Mouse (Mus musculus): Measurements from ENCODE around the gene Il24. TPM values are rescaled to one million over a fixed set of nuclear protein-coding genes. Genes with fewer than 3 reads are reported as not detected.

Gene Il24
- total RNA-seq (2017), result not detected in 3 replicates

DNA sequence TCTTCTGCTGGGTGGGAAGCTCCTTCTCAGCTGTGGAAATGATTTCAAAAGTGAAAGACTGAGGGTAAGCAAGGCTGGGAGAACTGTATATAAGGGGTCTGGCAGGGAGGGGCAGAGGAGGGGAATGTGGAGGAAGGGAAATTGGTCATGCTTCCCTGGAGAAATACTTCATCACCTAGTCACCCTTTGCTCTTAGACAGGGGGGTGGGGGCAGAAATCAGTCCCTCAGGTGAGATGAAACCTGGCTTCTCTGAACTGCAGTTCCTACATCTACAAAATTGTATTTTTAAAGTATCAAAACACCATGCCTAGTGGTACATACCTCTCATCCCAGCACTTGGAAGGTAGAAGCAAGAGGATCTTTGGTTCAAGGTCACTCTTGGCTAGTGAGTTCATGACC, at the start of gene Il24:
Gene Il24 (minus strand): TSS at position 101 of the 400 bp plus-strand sequence.
- ATAC-seq (replicated peaks; ENCODE audit: insufficient number of reproducible peaks, low FRiP score, low TSS enrichment, poor library complexity, severe bottlenecking), result no peak

DNA sequence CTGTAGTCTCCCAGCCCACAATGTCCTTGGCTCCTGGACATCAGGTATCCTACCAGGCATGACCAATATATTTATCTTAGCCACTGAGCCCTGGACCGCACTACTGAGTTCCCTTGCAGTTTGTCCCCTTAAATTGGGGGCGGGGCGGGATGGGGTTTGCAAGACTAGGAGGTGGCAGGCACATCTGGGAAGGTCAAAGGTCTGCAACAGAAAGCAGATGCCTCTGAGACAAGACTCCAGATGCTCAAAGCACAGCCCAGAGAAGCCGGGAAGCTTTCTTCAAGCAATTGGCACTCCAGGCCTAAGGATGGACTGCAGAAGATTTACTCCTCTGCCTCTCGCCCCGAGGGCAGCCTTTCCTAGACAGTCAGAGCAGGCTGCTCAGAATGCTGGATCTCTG, 49.1 kb upstream of the Il24 start:
- ATAC-seq (replicated peaks; ENCODE audit: insufficient number of reproducible peaks, low FRiP score, low TSS enrichment, poor library complexity, severe bottlenecking), result no peak

DNA sequence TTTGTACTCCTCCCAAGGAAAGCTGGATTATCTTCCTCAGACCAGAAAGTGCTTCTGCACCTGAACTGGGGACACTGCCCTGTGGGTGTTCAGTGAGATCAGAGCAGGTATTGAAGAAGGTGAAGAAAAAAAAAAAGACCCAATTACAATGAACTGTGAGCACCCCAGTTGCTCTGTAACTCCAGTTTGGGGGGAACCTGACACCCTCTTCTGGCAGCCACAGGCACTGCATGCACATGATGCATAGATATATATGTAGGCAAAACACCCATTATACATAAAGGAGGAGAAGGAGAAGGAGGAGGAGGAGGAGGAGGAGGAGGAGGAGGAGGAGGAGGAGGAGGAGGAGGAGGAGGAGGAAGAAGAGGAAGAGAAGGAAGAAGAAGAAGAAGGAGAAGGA, 39.2 kb upstream of the Il24 start:
- no peak for ATAC-seq (replicated peaks; ENCODE audit: insufficient number of reproducible peaks, low FRiP score, low TSS enrichment, poor library complexity, severe bottlenecking)

DNA sequence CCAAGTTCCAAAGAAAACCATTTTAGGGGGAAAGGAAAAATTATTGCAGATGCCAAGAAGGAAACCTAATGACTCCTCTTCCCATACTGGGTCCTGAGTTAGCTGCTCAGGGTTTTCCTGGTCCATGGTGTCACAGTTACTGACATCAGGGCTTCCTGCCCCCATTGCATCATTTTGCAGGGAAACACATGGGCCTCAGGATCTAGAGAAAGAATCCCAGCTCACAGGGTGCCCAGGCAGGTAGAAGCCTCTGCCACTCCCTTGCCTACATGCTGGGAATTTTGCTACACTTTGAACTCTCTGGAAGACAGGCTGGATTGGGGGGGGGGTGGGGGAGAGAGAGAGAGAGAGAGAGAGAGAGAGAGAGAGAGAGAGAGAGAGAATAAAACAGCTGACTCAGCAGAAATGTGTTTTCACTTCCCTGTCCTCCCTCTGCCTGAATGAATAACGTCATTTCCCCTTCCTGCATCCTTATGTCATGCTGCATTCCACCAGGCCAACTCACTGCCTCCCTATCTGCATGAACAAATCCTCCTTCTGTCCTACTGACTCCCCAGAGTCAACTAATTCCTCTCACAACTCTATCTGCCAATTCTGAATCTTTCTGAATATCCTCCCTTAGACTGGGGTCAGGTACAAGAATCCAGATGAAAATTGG, 31.2 kb upstream of the Il24 start:
- no peak for ATAC-seq (replicated peaks; ENCODE audit: insufficient number of reproducible peaks, low FRiP score, low TSS enrichment, poor library complexity, severe bottlenecking)

DNA sequence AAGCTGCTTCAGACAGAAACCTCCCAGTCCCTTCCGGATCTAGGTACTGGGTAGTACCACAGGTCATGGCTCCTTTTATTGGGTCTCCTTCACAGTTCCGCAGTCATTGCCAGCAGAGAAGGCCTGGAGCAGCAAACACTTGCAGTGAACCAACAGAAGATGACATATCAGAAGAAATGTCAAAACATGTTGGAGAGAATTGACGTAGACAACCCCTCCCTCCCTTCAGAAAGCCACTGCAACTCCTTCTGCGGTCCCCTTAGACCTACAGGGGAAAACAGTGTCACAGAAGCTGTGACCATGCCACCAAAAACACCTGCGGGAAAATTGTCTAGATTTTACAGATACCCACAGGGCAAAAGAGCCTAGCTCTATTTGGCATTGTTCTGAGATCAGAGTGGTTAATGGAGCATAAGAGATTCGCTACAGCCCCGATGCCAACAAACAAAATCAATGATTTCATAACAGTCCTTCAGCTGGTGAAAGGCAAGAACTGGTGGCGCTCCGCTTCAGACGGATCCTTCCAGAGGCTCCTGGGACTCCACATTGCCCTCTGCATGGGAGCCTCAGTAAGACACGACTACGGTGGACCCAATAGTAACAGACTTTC, 24.3 kb upstream of the Il24 start, which contains the start of gene Il20:
Gene Il20 (minus strand): TSS at position 51 of the 610 bp plus-strand sequence.
- ATAC-seq (replicated peaks; ENCODE audit: insufficient number of reproducible peaks, low FRiP score, low TSS enrichment, poor library complexity, severe bottlenecking), result no peak

DNA sequence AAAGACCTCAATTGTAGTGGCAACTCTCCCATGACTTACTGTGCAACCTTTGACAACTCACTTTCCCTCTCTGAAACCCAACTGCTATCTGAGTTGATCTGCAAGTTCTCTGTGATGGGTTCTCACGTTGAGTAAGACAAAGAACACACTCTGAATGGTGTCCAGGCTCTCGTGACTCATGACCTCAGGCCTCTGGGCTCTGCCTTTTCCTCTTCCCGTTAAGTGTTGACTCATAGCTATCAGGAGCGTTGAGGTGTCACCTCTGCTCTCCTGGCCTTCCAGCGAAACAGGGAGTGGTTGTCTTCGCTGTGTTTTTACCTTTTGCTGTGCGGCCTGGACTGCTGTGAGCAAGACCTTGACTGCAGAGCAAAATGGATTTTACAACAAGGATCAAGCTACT, 15.3 kb upstream of the Il24 start:
- no peak for ATAC-seq (replicated peaks; ENCODE audit: insufficient number of reproducible peaks, low FRiP score, low TSS enrichment, poor library complexity, severe bottlenecking)

DNA sequence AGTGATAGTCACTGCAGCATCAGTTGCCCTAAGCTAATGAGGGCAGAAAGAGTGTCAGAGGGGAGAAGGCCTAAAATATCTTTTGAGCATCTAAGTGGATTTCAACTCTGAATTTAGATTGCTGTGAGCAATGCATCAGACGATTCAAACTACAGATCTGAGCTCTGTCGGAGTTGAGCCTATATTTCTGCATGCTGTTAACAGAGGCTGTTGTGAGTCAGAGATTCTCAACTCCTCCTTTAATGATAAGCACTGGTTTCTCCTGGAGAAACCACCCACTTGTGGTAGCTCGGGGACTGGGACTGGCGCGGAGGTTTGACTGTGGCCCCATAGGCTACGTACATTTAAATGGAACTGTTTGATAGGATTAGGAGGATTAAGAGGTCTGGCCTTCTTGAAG, 7.2 kb upstream of the Il24 start:
- no peak for ATAC-seq (replicated peaks; ENCODE audit: insufficient number of reproducible peaks, low FRiP score, low TSS enrichment, poor library complexity, severe bottlenecking)

DNA sequence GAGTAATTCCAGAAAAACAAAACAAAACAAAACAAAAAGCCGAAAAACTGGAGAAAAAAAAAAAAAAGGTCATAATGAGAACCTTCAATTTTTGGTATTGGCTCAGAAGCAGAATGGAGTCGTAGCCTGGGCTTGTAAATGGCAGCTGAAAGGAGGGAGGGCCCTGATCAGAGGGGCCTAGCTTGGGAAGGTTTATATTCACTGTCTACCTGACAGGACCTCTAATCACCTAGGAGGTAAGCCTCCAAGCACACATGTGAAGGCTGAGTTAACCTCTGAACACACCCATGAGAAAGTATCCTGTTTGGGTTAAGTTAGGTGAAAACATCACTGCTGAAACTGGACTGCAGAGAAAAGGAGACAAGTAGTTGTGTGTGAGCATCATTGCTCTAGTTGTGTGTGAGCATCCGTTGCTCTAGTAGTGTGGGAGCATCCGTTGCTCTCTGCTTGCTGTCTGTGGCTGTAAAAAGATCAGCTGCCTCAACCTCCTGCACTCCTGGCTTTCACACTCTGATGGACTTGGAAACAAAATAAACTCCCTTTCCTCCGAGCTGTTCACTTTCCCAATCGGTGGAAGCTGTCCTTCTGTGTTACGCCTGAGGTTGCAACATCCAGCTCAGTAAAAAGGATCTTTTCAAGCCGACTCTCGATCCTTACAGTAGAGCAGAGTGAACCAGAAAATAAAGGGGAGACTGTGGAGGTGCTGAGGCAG, 6.2 kb upstream of the Il24 start:
- ATAC-seq (replicated peaks; ENCODE audit: insufficient number of reproducible peaks, low FRiP score, low TSS enrichment, poor library complexity, severe bottlenecking), result no peak

DNA sequence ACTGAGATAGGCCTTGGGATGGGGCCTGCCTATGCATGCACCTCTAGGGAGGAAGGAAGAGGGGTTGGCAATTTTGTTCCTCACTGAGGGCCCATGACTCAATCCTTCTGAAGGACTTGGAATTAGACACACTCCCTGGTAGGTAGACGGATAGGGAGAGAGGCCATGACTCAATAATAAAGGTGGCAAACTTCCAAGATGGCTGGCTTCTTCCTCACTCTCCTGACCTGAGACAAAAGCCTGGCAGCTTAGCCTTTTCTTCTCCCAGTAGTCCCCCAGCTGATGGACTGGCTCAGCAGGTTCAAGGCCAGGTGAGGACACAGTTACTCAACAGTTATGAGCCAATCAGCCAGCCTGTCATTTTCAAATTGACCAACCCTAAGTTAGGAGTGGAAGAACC, 5.2 kb upstream of the Il24 start:
- no peak for ATAC-seq (replicated peaks; ENCODE audit: insufficient number of reproducible peaks, low FRiP score, low TSS enrichment, poor library complexity, severe bottlenecking)

DNA sequence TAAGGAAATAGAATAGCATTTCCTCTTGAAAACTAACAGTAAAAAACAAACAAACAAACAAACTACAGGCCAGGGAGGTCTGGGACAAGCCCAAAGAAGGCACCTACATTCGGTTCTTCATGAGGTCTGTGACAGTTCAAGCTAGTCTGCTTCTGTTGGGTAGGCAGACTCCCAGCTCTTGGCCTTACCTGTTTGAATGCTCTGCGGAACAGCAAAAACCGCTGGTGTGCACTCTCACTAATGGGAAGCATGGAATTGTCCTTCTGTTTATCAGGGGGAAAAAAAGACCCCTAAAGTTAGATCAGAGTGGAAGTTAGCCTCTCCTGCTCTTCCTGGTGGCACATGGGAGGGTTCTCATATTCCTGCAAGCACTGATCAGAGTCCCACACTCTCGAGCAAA, 4.1 kb downstream of the Il24 start:
- no peak for ATAC-seq (replicated peaks; ENCODE audit: insufficient number of reproducible peaks, low FRiP score, low TSS enrichment, poor library complexity, severe bottlenecking)

DNA sequence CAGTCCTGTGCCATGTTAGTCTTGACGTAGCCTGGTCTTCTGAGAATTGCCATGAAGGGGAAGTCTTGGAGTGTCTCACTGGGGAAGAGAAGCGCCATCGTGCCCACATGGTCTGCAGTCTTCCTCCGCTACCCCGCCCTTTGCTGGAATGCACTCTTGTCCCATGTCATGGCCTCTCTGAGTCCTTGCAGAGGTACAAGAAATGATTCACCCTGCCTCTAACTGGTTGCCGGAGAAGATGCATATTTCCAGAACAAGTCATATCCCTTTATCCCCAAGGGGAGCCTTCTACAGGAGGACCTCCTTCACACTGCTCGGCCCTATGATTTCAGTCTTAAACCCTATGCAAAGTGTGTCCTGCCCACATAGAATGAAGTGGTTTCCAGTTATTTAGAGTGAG, 7.3 kb downstream of the Il24 start:
- ATAC-seq (replicated peaks; ENCODE audit: insufficient number of reproducible peaks, low FRiP score, low TSS enrichment, poor library complexity, severe bottlenecking), result no peak

DNA sequence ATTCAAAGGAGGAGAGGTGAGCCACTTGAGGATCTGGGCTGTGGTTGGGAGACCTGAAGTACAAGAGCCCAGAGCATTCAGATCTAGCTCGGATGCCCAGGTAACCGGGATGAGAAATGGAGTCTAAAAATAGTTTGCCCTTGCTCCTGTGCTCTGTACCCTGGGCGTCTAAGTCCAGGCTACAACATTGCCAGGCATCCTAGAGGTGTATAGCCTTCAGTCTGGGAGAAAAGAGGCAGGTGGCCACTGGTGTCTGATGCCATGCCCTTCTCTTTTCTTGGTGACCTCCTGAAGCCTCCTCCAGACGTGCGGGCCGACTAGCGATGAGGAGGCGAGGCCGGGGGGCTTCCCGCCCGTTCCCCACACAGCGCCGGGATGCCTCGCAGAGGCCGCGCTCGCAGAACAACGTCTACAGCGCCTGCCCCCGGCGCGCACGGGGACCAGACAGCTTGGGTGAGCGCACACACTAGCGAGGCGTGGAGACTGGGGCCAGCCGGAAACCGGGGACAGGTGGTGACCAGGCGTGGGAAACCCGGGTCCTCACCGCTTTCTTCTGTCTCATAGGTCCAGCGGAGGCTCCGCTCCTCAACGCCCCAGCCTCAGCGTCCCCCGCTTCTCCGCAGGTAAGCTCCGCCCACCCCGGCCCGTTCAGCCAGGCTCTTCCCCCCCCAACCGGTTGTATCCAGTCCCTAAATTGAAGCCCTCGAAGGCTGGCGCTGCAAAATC, 9.2 kb downstream of the Il24 start:
- ATAC-seq (replicated peaks; ENCODE audit: insufficient number of reproducible peaks, low FRiP score, low TSS enrichment, poor library complexity, severe bottlenecking), result no peak

DNA sequence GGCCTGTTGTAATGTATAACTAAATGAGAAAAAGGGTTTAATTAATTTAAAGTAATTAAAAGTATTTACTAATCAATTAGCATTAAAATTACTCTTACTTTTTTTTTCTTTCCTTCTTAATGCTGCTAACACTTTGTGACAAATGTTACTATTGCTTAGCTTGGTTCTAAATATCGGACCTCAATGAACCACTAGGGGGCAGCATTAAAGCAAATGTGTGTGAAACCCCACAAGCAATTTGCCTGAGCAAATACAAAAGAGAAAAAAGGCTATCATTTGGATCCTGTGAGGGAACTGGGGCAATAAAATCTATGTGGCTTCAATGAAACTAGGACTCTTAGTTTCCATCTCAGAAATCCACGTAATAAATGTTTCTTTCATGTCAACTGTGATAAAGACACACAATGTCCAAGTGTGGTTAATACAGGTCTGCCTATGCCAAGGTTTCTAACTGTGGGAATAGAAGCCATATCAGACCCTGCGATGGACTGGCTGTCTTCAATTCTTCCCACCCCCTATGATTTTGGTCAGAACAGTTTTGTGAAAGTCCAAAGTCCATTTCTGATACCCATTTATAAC, 10.2 kb downstream of the Il24 start:
- ATAC-seq (replicated peaks; ENCODE audit: insufficient number of reproducible peaks, low FRiP score, low TSS enrichment, poor library complexity, severe bottlenecking), result no peak

DNA sequence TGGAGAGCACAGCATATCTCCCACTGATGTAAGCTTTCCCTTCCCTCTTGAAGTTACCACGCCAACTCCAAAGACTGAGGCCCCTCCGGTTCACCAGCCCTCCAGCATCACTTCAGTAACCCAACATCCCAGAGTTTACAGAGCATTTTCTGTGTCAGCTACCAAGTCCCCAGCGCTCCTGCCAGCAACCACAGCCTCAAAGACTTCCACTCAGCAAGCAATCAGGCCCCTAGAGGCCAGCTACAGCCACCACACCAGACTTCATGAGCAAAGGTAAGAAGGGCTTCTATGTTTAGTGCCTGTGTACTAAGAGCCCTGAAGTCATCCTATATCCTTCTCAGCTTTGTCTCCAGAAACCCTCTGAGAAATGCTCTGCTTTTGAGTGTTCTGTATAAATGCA, 11.3 kb downstream of the Il24 start:
- no peak for ATAC-seq (replicated peaks; ENCODE audit: insufficient number of reproducible peaks, low FRiP score, low TSS enrichment, poor library complexity, severe bottlenecking)

DNA sequence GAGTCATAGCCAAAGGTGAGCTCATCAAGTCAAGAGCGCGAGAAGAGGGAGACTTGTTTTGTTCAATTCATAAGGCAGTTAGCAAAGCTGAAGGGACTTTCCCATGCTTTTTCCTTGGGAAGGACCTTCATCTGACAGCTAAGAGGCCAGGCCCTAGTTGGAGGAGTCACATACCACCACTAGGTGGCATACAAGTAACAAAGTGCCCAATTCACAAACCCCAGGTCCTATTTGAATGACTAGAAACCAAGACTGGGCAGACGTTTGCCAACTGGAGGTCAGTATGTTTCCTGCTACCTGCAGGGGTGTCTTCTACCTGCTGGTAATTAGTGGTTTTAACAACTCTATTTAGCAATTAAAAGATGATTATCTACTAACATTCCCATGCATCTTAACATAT, 12.1 kb downstream of the Il24 start:
- ATAC-seq (replicated peaks; ENCODE audit: insufficient number of reproducible peaks, low FRiP score, low TSS enrichment, poor library complexity, severe bottlenecking), result no peak

DNA sequence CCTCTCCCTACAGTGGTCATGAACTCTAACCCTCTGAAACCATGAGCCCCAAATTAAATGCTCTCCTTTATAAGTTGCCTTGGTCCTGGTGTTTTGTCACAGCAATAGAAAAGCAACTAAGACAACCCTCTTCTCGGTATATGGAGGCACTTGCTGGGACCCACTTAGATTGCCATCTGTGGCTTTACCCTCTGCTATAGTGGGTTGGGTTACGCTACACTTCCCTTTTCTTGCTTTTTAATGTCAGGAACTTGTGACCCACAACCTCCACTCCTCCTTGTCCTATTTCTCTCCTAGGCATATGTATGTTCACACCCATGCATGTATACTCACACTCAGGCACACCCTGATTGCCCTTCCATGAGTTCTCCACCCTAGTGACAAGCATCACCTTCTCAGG, 14.3 kb downstream of the Il24 start:
- ATAC-seq (replicated peaks; ENCODE audit: insufficient number of reproducible peaks, low FRiP score, low TSS enrichment, poor library complexity, severe bottlenecking), result peak; percentile 30; the same call in 1 of the 2 replicates

DNA sequence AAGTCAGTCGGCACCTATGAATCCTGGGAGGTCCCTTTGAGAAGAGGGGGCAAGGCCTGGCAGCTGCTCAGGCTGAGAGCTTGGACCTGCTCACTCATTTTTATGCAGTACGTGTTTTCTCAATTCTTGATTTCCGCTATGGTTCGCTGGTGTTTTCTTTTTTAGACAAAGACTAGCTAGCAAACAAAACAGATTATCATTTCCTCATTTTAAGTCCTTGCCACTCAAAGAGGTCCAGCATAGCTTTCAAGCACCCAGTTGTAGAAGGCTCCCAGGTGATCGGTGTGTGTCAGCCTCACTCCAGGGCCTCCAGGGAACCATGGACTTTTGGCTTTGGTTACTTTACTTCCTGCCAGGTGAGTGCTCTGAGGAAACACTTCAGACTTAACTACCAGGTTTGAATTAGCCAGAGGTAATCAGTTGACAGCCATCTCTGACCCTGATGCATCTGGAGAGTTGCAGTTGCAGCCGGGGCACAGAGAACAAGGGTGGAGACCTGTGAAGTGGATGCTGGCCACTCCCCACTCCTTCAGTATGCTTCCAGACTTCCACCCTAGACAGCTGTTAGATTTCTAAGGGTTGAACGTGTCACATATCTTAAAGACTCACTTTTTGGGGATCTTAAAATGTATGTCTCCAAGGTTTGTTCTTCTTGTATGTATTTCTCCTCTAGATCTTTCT, 21.6 kb downstream of the Il24 start, which contains the start of gene Fcmr:
Gene Fcmr (plus strand): TSS at position 129 of the 681 bp plus-strand sequence.
- no peak for ATAC-seq (replicated peaks; ENCODE audit: insufficient number of reproducible peaks, low FRiP score, low TSS enrichment, poor library complexity, severe bottlenecking)

DNA sequence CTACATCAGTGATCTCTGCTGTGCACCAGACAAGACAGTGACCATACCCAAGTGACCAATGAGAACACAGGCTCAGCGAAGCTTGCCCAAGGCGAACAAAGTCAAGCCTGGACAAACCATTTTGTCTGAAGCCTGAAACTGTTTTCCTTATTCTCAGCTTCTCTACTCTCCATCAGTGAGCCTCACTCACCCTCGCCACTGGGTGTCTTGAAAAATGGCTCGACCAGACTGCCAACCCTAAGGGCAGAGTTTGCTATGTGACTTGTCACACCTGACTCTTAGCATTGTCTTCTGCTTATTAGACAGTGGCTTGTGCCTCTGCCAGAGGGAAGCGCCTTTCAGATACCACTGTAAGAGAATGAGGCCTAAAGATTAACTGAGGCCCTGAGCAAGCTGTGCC, 22.5 kb downstream of the Il24 start:
- 0 out of 2 replicates have a peak, but pooled peaks have one; percentile 11 for ATAC-seq (replicated peaks; ENCODE audit: insufficient number of reproducible peaks, low FRiP score, low TSS enrichment, poor library complexity, severe bottlenecking)
